Mouse (Mus musculus): ENCODE results near the gene Scrt2.
"Not testable (repeated sequence)": the region's sequence is repeated elsewhere in the genome, so short reads cannot be mapped to it uniquely, and the experiment has no call there.

The Scrt2 gene

GRCm38 (mm10) chr2:152080685-152081541, at the start of gene Scrt2:
TSS of gene Scrt2 (plus strand) at chr2:152081529.
- DNase-seq (ENCODE audit: low spot score in 2 of 2), result no peak

- DNase-seq (ENCODE audit: low spot score in 2 of 2), result no peak
Measured at GRCm38 (mm10) chr2:152040101-152040500, 41.2 kb upstream of the Scrt2 start.

- DNase-seq (ENCODE audit: low spot score in 2 of 2), result no peak
Measured at GRCm38 (mm10) chr2:152047116-152048002, 34.0 kb upstream of the Scrt2 start.

- no peak for DNase-seq (ENCODE audit: low spot score in 2 of 2)
Measured at GRCm38 (mm10) chr2:152048003-152048980, 33.0 kb upstream of the Scrt2 start.

GRCm38 (mm10) chr2:152048981-152049441, 32.3 kb upstream of the Scrt2 start:
- no peak for DNase-seq (ENCODE audit: low spot score in 2 of 2)

GRCm38 (mm10) chr2:152049611-152050270, 31.6 kb upstream of the Scrt2 start:
- DNase-seq (ENCODE audit: low spot score in 2 of 2), result no peak

GRCm38 (mm10) chr2:152050316-152050715, 31.0 kb upstream of the Scrt2 start:
- no peak for DNase-seq (ENCODE audit: low spot score in 2 of 2)

GRCm38 (mm10) chr2:152051985-152052384, 29.3 kb upstream of the Scrt2 start:
- no peak for DNase-seq (ENCODE audit: low spot score in 2 of 2)

- DNase-seq (ENCODE audit: low spot score in 2 of 2), result no peak
Measured at GRCm38 (mm10) chr2:152055406-152055805, 25.9 kb upstream of the Scrt2 start.

- DNase-seq (ENCODE audit: low spot score in 2 of 2), result no peak
Measured at GRCm38 (mm10) chr2:152056368-152057251, 24.7 kb upstream of the Scrt2 start.

- DNase-seq (ENCODE audit: low spot score in 2 of 2), result no peak
Measured at GRCm38 (mm10) chr2:152057252-152057563, 24.1 kb upstream of the Scrt2 start.

GRCm38 (mm10) chr2:152062817-152063216, 18.5 kb upstream of the Scrt2 start:
- not testable (repeated sequence) for DNase-seq (ENCODE audit: low spot score in 2 of 2)

GRCm38 (mm10) chr2:152068660-152069433, 12.5 kb upstream of the Scrt2 start:
- DNase-seq (ENCODE audit: low spot score in 2 of 2), result no peak

- DNase-seq (ENCODE audit: low spot score in 2 of 2), result no peak
Measured at GRCm38 (mm10) chr2:152069434-152069786, 11.9 kb upstream of the Scrt2 start.

GRCm38 (mm10) chr2:152069941-152070340, 11.4 kb upstream of the Scrt2 start:
- no peak for DNase-seq (ENCODE audit: low spot score in 2 of 2)

- DNase-seq (ENCODE audit: low spot score in 2 of 2), result no peak
Measured at GRCm38 (mm10) chr2:152074521-152074920, 6.8 kb upstream of the Scrt2 start.

GRCm38 (mm10) chr2:152075294-152075889, 5.9 kb upstream of the Scrt2 start:
- DNase-seq (ENCODE audit: low spot score in 2 of 2), result no peak

- DNase-seq (ENCODE audit: low spot score in 2 of 2), result no peak
Measured at GRCm38 (mm10) chr2:152077337-152077736, 4.0 kb upstream of the Scrt2 start.
